Mouse (Mus musculus) midbrain, embryonic 12.5 days (tissue): Measurements from ENCODE around the gene Tnfrsf23. TPM values are rescaled to one million over a fixed set of nuclear protein-coding genes. Genes with fewer than 3 reads are reported as not detected.
"Not testable (repeated sequence)": the region's sequence is repeated elsewhere in the genome, so short reads cannot be mapped to it uniquely, and the experiment has no call there.

ENCODE experiments used
- ATAC-seq: fragments of 200-750 bp; cut with Nextera tagmentation; 2 replicates; pipeline ENCODE4 v1.8.0; 2017; ENCODE audit warnings: low read depth, moderate TSS enrichment, moderate library complexity; ENCODE audit not compliant: low FRiP score
- H3K27ac ChIP-seq: fragments of 300-500 bp; sonication (generic); replicated peaks from 2 replicates; pipeline ENCODE4 v1.5.1; 2016; ENCODE audit warnings: mild to moderate bottlenecking
- H3K27me3 ChIP-seq: fragments of 300-500 bp; sonication (generic); 2 replicates; pipeline ENCODE4 v1.6.1; 2016; ENCODE audit warnings: mild to moderate bottlenecking
- H3K36me3 ChIP-seq: fragments of 300-500 bp; sonication (generic); 2 replicates; pipeline ENCODE4 v1.6.1; 2016
- H3K4me1 ChIP-seq: fragments of 300-500 bp; sonication (generic); 2 replicates; pipeline ENCODE4 v1.6.1; 2016
- H3K4me2 ChIP-seq: fragments of 300-500 bp; sonication (generic); replicated peaks from 2 replicates; pipeline ENCODE4 v1.6.1; 2016; ENCODE audit warnings: mild to moderate bottlenecking, moderate library complexity
- H3K4me3 ChIP-seq: fragments of 300-500 bp; sonication (generic); 2 replicates; pipeline ENCODE4 v1.5.1; 2016; ENCODE audit warnings: mild to moderate bottlenecking
- H3K9ac ChIP-seq: fragments of 300-500 bp; sonication (generic); replicated peaks from 2 replicates; pipeline ENCODE4 v1.6.1; 2016; ENCODE audit warnings: mild to moderate bottlenecking, moderate library complexity
- H3K9me3 ChIP-seq: fragments of 300-500 bp; sonication (generic); 2 replicates; pipeline ENCODE4 v1.6.1; 2016; ENCODE audit warnings: mild to moderate bottlenecking
- WGBS: fragments of 180-500 bp; shearing (Covaris S2); methylation state at CpG from one replicate; pipeline ENCODE4 v1.1.7; 2016; 5-methylcytosine and 5-hydroxymethylcytosine counted together
- polyA plus RNA-seq: library from polyadenylated mRNA; unstranded; fragments of >200 nt; fragmentation: Nextera tagmentation; extraction: Ambion mirVana; gene quantifications from 2 replicates; pipeline ENCODE4 v1.2.1, GENCODE M21; 2016

The Tnfrsf23 gene
- polyA plus RNA-seq, 1 experiment from 2014 or later = 0.57 TPM

DNA sequence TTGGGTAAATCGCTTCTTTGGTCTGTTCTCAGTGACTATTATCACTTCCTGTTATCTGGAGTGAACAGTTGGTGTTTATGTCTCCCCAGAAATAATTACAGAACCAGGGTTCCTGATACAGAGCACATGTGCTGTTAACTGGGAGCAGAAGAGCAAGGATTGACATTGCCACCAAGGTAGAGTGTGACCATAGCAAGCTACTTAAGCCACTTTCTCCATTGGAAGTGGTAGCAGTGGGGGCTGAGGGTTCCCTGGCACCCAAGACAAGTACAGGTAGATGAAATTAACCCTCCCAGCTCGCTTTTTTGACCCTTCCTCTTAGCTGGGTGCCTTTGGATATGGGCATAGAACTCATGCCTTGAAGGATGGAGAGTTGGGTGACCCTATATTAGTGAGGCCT is 4.8 kb downstream of the Tnfrsf23 start:
- ATAC-seq, H3K27ac ChIP-seq, H3K4me3 ChIP-seq, H3K4me1 ChIP-seq, H3K36me3 ChIP-seq, H3K9ac ChIP-seq, H3K27me3 ChIP-seq, H3K9me3 ChIP-seq, H3K4me2 ChIP-seq: not testable (repeated sequence)
- 54% methylated on average over 2 of the region's 2 CpGs for WGBS

DNA sequence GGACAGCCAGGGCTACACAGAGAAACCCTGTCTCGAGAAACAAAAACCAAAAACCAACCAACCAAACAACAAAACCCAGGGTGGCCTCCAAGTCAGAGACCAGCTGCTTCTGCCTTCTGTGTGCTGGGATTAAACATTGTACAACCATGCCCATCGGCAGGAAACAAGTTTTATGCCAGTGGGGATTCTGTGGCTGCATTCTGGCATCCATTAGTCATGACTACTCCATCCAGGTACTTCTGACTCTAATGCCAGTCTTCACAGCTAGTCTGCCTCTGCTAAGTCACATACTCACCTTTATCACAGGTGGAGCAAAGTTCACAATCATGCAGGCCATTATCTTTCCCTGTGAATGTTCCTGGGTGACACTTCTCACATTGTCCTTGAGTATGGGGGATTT is 6.0 kb downstream of the Tnfrsf23 start:
- H3K4me2 ChIP-seq, H3K9me3 ChIP-seq, ATAC-seq, H3K9ac ChIP-seq, H3K27ac ChIP-seq, H3K27me3 ChIP-seq, H3K36me3 ChIP-seq, H3K4me3 ChIP-seq, H3K4me1 ChIP-seq: not testable (repeated sequence)
- WGBS = 77% methylated on average over 2 of the region's 2 CpGs

DNA sequence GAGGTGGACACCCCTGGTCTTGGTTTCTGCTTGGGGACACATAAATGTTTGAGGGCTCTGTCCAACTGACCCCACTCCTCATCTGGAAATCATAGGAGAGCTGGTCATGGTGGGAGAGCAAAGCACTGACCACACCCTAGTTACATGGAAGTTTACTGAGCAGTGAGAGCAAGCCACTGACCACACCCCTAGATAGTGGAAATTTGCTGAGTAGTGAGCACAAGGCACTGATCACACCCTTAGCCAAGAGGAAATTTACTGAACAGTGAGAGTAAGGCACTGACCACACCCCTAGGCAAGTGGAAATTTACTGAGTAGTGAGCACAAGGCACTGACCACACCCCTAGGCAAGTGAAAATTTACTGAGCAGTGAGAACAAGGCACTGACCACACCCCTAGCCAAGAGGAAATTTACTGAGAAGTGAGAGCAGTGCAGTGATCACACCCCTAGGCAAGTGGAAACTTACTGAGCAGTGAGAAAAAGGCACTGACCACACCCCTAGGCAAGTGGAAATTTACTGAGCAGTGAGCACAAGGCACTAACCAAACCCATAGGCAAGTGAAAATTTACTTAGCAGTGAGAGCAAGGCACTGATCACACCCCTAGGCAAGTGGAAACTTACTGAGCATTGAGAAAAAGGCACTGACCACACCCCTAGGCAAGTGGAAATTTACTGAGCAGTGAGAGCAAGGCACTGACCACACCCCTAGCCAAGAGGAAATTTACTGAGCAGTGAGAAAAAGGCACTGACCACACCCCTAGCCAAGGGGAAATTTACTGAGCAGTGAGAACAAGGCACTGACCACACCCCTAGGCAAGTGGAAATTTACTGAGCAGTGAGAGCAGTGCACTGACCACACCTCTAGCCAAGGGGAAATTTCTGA is 19.0 kb downstream of the Tnfrsf23 start:
- no peaks in the 10 kb centered on the region for H3K27me3 ChIP-seq
- no peak overlapping the region for H3K4me2 ChIP-seq
- ATAC-seq = no peak
- H3K4me1 ChIP-seq = no peaks in the 10 kb centered on the region
- H3K9me3 ChIP-seq = no peaks in the 10 kb centered on the region
- H3K9ac ChIP-seq = no peak overlapping the region
- no peaks in the 10 kb centered on the region for H3K36me3 ChIP-seq
- no peak overlapping the region for H3K4me3 ChIP-seq
- H3K27ac ChIP-seq = no peak overlapping the region

DNA sequence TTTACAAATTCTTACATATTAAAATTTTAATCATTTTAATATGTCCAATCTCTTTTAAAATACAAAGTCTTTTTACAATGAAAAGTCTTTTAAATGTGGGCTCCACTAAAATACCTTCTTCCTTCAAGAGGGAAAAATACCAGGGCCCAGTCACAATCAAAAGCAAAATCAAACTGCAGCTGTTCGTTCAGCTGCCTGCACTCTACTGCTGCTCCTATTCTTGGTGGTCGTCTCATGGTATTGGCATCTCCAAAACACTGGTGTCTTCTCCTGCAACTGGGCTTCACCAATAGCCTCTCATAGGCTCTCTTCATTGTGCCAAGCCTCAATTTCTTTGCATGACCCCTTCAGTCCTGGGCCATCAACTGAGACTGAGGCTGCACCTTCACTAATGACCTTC is 22.2 kb downstream of the Tnfrsf23 start:
- H3K27ac ChIP-seq = no peak overlapping the region
- H3K4me3 ChIP-seq = no peak overlapping the region
- H3K9ac ChIP-seq = no peak overlapping the region
- no peaks in the 10 kb centered on the region for H3K4me1 ChIP-seq
- no peaks in the 10 kb centered on the region for H3K36me3 ChIP-seq
- H3K27me3 ChIP-seq = no peaks in the 10 kb centered on the region
- H3K4me2 ChIP-seq = no peak overlapping the region
- ATAC-seq = no peak
- 78% methylated on average over 2 of the region's 2 CpGs for whole genome bisulfite sequencing
- H3K9me3 ChIP-seq = no peaks in the 10 kb centered on the region

DNA sequence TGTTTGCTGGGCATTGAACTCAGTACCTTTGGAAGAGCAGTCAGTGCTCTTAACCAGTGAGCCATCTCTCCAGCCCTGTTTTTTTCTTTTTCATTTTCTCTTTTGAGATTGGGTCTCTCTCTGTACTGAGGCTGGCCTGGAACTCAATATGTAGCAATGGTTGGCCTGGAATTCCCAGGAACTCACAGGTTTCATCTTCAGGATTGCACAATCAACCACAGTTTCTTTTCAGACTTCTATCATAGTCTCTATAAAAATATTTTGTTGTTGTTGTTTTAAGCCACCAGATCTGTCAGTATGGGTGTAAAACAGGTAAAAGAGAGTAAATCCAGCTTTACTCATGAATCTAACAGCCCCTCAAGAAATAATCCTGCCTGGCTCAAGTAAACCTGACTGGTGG is 24.9 kb downstream of the Tnfrsf23 start:
- no peaks in the 10 kb centered on the region for H3K27me3 ChIP-seq
- no peak overlapping the region for H3K27ac ChIP-seq
- H3K4me3 ChIP-seq = no peak overlapping the region
- H3K9ac ChIP-seq = no peak overlapping the region
- H3K4me2 ChIP-seq = no peak overlapping the region
- no peak for ATAC-seq
- H3K36me3 ChIP-seq = no peaks in the 10 kb centered on the region
- H3K4me1 ChIP-seq = no peaks in the 10 kb centered on the region
- no peaks in the 10 kb centered on the region for H3K9me3 ChIP-seq

DNA sequence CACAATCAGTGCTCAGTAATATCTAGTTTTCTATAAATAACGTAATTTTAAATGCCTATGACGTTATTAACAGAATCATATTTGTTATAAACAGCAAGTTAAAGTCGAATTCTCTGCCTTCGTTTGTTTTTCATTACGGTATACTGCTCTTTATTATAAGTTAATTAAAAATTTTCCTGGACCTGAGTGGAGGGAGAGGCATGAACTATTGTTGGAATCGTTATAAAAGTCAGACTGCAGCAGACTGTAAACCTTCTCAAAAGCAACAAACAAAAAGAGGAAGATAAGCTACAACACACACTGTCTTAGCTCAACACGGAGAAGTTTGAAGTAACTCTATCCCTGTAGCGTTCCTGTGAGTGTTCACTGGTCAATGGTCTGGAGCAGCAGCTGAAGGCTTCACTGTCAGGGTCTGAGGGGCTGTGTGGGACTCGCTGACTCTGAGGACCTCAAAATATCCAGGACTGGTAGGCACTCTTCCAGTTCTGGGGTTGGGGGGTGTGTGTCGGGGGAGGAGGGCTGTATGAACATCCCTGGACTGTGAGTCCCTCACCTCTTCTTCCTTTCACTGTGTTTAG is 35.8 kb downstream of the Tnfrsf23 start:
- 0 out of 2 replicates have a peak, but pooled peaks have one; percentile 30 for ATAC-seq
- 0 out of 2 replicates have a peak overlapping the region, but pooled peaks have one; percentile 77 for H3K4me3 ChIP-seq
- H3K4me2 ChIP-seq = peak overlapping the region; percentile 71
- WGBS = 57% methylated on average over 10 of the region's 10 CpGs
- not testable (repeated sequence) for H3K27ac ChIP-seq, H3K9me3 ChIP-seq, H3K27me3 ChIP-seq, H3K9ac ChIP-seq, H3K4me1 ChIP-seq, H3K36me3 ChIP-seq

DNA sequence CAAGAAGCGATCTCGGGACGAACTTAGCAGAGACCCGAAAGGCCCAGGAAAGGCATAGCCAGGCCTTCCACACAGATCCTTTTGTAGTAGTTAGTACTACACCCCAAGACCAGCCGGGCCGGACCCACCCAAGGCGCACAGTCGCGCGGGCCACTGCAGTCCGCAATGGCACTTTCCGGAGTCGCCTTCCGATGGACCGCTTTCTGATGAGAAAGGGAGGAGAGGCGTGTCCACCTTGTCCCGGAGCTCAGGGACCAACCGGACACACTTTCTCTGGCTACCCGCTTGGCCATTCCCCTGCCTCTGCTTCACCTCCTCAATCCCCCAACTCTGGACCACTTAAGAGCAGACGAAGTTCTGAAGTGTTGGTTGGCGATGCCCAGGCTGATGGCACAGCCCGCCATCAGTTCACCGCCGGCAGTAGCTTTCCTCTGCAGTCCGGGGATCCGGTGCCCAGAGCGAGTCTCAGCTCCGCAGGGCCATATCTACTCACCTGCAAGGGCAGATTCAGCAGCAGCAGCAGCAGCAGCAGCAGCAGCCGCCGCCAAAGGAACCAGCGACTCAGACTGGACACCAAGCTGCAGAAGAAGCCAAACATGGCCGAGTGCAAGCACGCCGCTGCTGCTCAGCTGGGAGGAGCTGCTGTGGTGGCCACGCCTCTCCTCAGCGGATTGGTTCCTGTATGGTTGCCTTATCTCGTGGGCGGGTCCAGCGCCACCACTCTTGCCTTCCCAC is 36.5 kb downstream of the Tnfrsf23 start, which contains the start of gene Tnfrsf22:
Gene Tnfrsf22 (minus strand): TSS at position 628 of the 735 bp plus-strand sequence.
- no peaks in the 10 kb centered on the region for H3K4me1 ChIP-seq
- no peak within 1 kb of the TSS for H3K27ac ChIP-seq

DNA sequence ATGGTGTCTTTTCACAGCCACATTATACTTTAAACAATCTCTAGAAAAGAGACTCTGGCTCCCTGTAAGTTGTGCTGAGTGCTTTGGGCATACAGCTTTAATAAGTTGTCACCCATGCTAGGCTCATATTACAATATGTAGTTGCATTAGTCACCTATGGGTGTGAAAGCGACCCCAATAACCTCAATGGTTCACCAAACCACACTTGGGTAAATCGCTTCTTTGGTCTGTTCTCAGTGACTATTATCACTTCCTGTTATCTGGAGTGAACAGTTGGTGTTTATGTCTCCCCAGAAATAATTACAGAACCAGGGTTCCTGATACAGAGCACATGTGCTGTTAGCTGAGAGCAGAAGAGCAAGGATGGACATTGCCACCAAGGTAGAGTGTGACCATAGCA is 41.7 kb downstream of the Tnfrsf23 start:
- not testable (repeated sequence) for H3K4me3 ChIP-seq, H3K4me2 ChIP-seq, H3K36me3 ChIP-seq, H3K27me3 ChIP-seq, ATAC-seq, H3K4me1 ChIP-seq, H3K9ac ChIP-seq, H3K27ac ChIP-seq, H3K9me3 ChIP-seq
- 94% methylated on average over 2 of the region's 2 CpGs for WGBS

More for the DNA sequence above, 36.5 kb downstream of the Tnfrsf23 start, which contains the start of gene Tnfrsf22:
- H3K4me2 ChIP-seq = peak within 1 kb of the TSS; percentile 71
- WGBS = 3% methylated on average over 38 of the region's 39 CpGs
- H3K9ac ChIP-seq = peak within 1 kb of the TSS; percentile 63
- H3K4me3 ChIP-seq = peak within 1 kb of the TSS; percentile 77
- H3K9me3 ChIP-seq = 0 out of 2 replicates have a peak, but pooled peaks cover 4% of the 10 kb centered on the region
- H3K36me3 ChIP-seq = no peaks in the 10 kb centered on the region
- peak; percentile 95 for ATAC-seq
- no peaks in the 10 kb centered on the region for H3K27me3 ChIP-seq

DNA sequence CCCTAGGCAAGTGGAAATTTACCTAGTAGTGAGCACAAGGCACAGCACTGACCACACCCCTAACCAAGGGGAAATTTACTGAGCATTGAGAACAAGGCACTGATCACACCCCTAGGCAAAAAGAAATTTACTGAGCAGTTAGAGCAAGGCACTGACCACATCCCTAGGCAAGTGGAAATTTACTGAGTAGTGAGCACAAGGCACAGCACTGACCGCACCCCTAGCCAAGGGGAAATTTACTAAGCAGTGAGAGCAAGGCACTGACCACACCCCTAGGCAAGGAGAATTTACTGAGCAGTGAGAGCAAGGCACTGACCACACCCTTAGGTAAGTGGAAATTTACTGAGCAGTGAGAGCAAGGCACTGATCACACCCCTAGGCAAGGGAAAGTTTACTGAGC is 49.0 kb downstream of the Tnfrsf23 start:
- no peak for ATAC-seq
- Histone ChIP-seq H3K4me2 (no peak overlapping the region), H3K4me1 (no peaks in the 10 kb centered on the region), H3K4me3 (no peak overlapping the region), H3K27ac (no peak overlapping the region), H3K27me3 (no peaks in the 10 kb centered on the region), H3K9ac (no peak overlapping the region), H3K36me3 (no peaks in the 10 kb centered on the region), H3K9me3 (0 out of 2 replicates have a peak, but pooled peaks cover 3% of the 10 kb centered on the region)
- 87% methylated on average over 1 of the region's 1 CpGs for WGBS

DNA sequence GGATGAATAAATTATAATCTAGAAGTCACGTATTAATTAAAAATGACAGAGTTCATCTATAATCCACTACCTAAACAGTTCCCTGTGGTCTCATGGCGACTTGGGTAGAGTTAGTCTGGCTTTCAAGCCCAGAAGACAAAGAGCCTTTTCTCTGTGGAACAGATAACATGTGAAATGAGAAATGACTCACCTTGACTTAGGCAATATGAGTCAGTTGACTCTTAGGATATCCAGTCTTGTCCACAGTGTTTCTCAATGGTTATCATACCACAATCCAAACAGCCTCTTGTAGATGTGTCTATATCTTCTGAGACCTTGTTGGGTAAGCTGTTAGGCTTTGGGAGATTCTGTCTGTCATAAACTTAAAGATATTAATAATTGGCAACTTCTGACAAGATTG is 54.2 kb downstream of the Tnfrsf23 start:
- no peak for ATAC-seq
- no peaks in the 10 kb centered on the region for H3K36me3 ChIP-seq
- no peaks in the 10 kb centered on the region for H3K27me3 ChIP-seq
- H3K4me1 ChIP-seq = no peaks in the 10 kb centered on the region
- H3K4me2 ChIP-seq = no peak overlapping the region
- WGBS = 75% methylated on average over 2 of the region's 2 CpGs
- H3K27ac ChIP-seq = no peak overlapping the region
- 0 out of 2 replicates have a peak, but pooled peaks cover 3% of the 10 kb centered on the region for H3K9me3 ChIP-seq
- H3K9ac ChIP-seq = no peak overlapping the region
- no peak overlapping the region for H3K4me3 ChIP-seq

DNA sequence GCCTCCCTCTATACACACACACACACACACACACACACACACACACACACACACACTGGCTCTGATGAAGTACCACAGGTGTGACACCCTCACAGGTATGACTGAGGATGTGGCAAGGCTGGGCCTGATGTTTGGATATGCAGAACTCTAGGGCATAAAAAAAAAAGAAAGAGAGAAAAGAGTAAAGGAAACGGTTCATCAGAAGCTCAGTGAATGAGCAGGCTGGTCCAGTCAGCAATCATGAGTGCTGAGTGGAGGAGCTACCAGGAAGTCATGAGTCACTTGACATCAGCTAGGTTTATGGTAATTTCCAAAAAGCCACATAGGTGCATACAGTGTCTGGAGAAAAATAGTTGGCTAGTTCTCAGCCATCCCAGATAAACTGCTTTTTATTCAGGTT is 56.2 kb downstream of the Tnfrsf23 start:
- Histone ChIP-seq H3K9ac (no peak overlapping the region), H3K4me1 (no peaks in the 10 kb centered on the region), H3K27ac (no peak overlapping the region), H3K4me3 (no peak overlapping the region), H3K36me3 (no peaks in the 10 kb centered on the region), H3K4me2 (no peak overlapping the region), H3K27me3 (no peaks in the 10 kb centered on the region), H3K9me3 (0 out of 2 replicates have a peak, but pooled peaks cover 3% of the 10 kb centered on the region)
- no peak for ATAC-seq
- 61% methylated on average over 1 of the region's 1 CpGs for WGBS

DNA sequence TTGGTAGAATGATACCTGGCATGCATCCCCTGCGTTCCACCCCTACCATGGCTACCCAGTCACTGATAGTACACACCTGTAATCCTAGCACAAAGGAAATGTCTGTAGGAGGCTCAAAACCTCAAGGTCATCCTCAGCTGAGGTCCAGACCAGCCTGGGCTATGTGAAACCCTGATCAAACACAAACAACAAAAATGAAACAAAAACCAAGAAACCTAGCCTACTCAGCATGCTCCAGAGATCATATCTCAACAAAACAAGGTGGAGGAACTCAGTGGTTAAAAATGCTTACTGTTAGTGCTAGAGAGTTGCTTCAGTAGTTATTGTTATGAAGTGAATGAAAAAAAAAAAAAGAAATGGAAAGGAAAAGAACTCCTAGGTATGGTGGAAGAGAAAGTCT is 57.1 kb downstream of the Tnfrsf23 start, which contains the start of gene Tnfrsf26:
Gene Tnfrsf26 (minus strand): TSS at position 183 of the 400 bp plus-strand sequence.
- Histone ChIP-seq H3K36me3 (no peaks in the 10 kb centered on the region), H3K27ac (no peak within 1 kb of the TSS), H3K27me3 (no peaks in the 10 kb centered on the region), H3K4me1 (no peaks in the 10 kb centered on the region), H3K9me3 (0 out of 2 replicates have a peak, but pooled peaks cover 3% of the 10 kb centered on the region), H3K4me3 (no peak within 1 kb of the TSS), H3K9ac (no peak within 1 kb of the TSS), H3K4me2 (no peak within 1 kb of the TSS)
- WGBS = 76% methylated on average over 1 of the region's 1 CpGs
- ATAC-seq = no peak
